Mouse (Mus musculus) heart, postnatal 0 days (tissue): ENCODE results near the gene Pard3. TPM values are rescaled to one million over a fixed set of nuclear protein-coding genes. Genes with fewer than 3 reads are reported as not detected.

Experiments used
- ATAC-seq: fragments of 200-750 bp; cut with Nextera tagmentation; 2 replicates; pipeline ENCODE4 v1.8.0; 2017; ENCODE audit warnings: low read depth, moderate number of reproducible peaks, moderate library complexity; ENCODE audit not compliant: insufficient read depth
- DNase-seq: peaks from one replicate; pipeline ENCODE4 v3.0.0-alpha.2; 2016; ENCODE audit warnings: low spot score
- H3K27ac ChIP-seq: fragments of 300-500 bp; sonication (generic); 2 replicates; pipeline ENCODE4 v1.5.1; 2014; ENCODE audit warnings: low read depth, mild to moderate bottlenecking
- H3K27me3 ChIP-seq: fragments of 300-500 bp; sonication (generic); 2 replicates; pipeline ENCODE4 v1.6.1; 2014; ENCODE audit warnings: low read length, mixed read lengths; ENCODE audit not compliant: control insufficient read depth, insufficient read depth
- H3K36me3 ChIP-seq: fragments of 300-500 bp; sonication (generic); replicated peaks from 2 replicates; pipeline ENCODE4 v1.6.1; 2014; ENCODE audit warnings: low read length, mixed read lengths; ENCODE audit not compliant: control insufficient read depth, insufficient read depth
- H3K4me1 ChIP-seq: fragments of 300-500 bp; sonication (generic); 2 replicates; pipeline ENCODE4 v1.6.1; 2014; ENCODE audit warnings: antibody characterized with exemption; ENCODE audit not compliant: control insufficient read depth, insufficient read depth
- H3K4me2 ChIP-seq: fragments of 300-500 bp; sonication (generic); 2 replicates; pipeline ENCODE4 v1.6.1; 2014; ENCODE audit warnings: low read depth, mild to moderate bottlenecking, low read length, moderate library complexity
- H3K4me3 ChIP-seq: fragments of 300-500 bp; sonication (generic); 2 replicates; pipeline ENCODE4 v1.5.1; 2014; ENCODE audit warnings: low read depth, low read length
- H3K9ac ChIP-seq: fragments of 300-500 bp; sonication (generic); replicated peaks from 2 replicates; pipeline ENCODE4 v1.6.1; 2014; ENCODE audit warnings: low read depth, low read length, mixed read lengths
- H3K9me3 ChIP-seq: fragments of 300-500 bp; sonication (generic); replicated peaks from 2 replicates; pipeline ENCODE4 v1.6.1; 2016; ENCODE audit warnings: low read length; ENCODE audit not compliant: control insufficient read depth
- CTCF ChIP-seq: IDR thresholded peaks from 2 replicates; pipeline ENCODE4 v1.5.1; 2016; ENCODE audit warnings: antibody characterized with exemption, control low read depth, low read depth
- EP300 ChIP-seq: IDR thresholded peaks from 2 replicates; pipeline ENCODE4 v1.6.1; 2016; ENCODE audit warnings: antibody characterized with exemption, low read depth
- WGBS: fragments of 180-500 bp; shearing (Covaris S2); extraction: QIAGEN DNeasy Blood & Tissue Kit; methylation state at CpG from one replicate; pipeline ENCODE4 v1.1.7; 2014; 5-methylcytosine and 5-hydroxymethylcytosine counted together
- polyA plus RNA-seq: library from polyadenylated mRNA; unstranded; fragments of >200 nt; fragmentation: Nextera tagmentation; extraction: Ambion mirVana; gene quantifications from 2 replicates; pipeline ENCODE4 v1.2.1, GENCODE M21; 2015
- total RNA-seq: library from RNA; depleted of rRNA; stranded (reverse); fragments of >200 nt; gene quantifications from 2 replicates; pipeline ENCODE4 v1.2.3, GENCODE M21; 2014; ENCODE audit warnings: low replicate concordance

Pard3 gene
- total and polyA plus RNA-seq, 2 experiments from 2014 or later: 9.2 to 13.8 TPM

- 72% methylated on average over 4 of the region's 4 CpGs for WGBS
- H3K9me3 ChIP-seq: no peaks in the 10 kb centered on the region
- no peak overlapping the region for H3K4me3 ChIP-seq
- ATAC-seq: no peak
- DNase-seq: no peak
- no peaks in the 10 kb centered on the region for H3K27me3 ChIP-seq
- no peaks in the 10 kb centered on the region for H3K36me3 ChIP-seq
- no peak overlapping the region for H3K27ac ChIP-seq
- no peak overlapping the region for H3K9ac ChIP-seq
- TF ChIP-seq EP300: no peak
- no peak for TF ChIP-seq CTCF
- H3K4me1 ChIP-seq: no peaks in the 10 kb centered on the region
- no peak overlapping the region for H3K4me2 ChIP-seq
These were observed 448.9 kb downstream of the Pard3 start for GRCm38 (mm10) chr8:127512580-127512979.

GRCm38 (mm10) chr8:127514810-127515735 lies 451.4 kb downstream of the Pard3 start:
- 51% methylated on average over 7 of the region's 7 CpGs for WGBS
- no peaks in the 10 kb centered on the region for H3K36me3 ChIP-seq
- no peak overlapping the region for H3K9ac ChIP-seq
- ATAC-seq (no peak), DNase-seq (no peak)
- no peaks in the 10 kb centered on the region for H3K9me3 ChIP-seq
- no peak overlapping the region for H3K4me3 ChIP-seq
- H3K4me1 ChIP-seq: no peaks in the 10 kb centered on the region
- H3K4me2 ChIP-seq: no peak overlapping the region
- no peaks in the 10 kb centered on the region for H3K27me3 ChIP-seq
- no peak for TF ChIP-seq CTCF
- no peak for TF ChIP-seq EP300
- H3K27ac ChIP-seq: no peak overlapping the region

- DNase-seq: no peak
- H3K9me3 ChIP-seq: no peaks in the 10 kb centered on the region
- TF ChIP-seq EP300: no peak
- no peak overlapping the region for H3K27ac ChIP-seq
- H3K4me3 ChIP-seq: no peak overlapping the region
- no peak; the same call in 1 of the 2 replicates for ATAC-seq
- H3K36me3 ChIP-seq: no peaks in the 10 kb centered on the region
- no peak overlapping the region for H3K4me2 ChIP-seq
- no peak overlapping the region for H3K9ac ChIP-seq
- H3K27me3 ChIP-seq: no peaks in the 10 kb centered on the region
- WGBS: 53% methylated on average over 2 of the region's 2 CpGs
- no peaks in the 10 kb centered on the region for H3K4me1 ChIP-seq
These were observed 452.4 kb downstream of the Pard3 start for GRCm38 (mm10) chr8:127516043-127516442.

- Histone ChIP-seq H3K36me3 (no peaks in the 10 kb centered on the region), H3K9ac (no peak overlapping the region), H3K4me3 (no peak overlapping the region), H3K4me1 (no peaks in the 10 kb centered on the region), H3K27ac (no peak overlapping the region), H3K27me3 (no peaks in the 10 kb centered on the region), H3K9me3 (no peaks in the 10 kb centered on the region), H3K4me2 (no peak overlapping the region)
- DNase-seq (no peak), ATAC-seq (no peak)
- 78% methylated on average over 4 of the region's 4 CpGs for WGBS
- TF ChIP-seq EP300: no peak
- no peak for TF ChIP-seq CTCF
These were observed 462.0 kb downstream of the Pard3 start for GRCm38 (mm10) chr8:127525673-127526072.

- Histone ChIP-seq H3K27me3 (no peaks in the 10 kb centered on the region), H3K9me3 (no peaks in the 10 kb centered on the region), H3K4me2 (no peak overlapping the region), H3K9ac (no peak overlapping the region), H3K27ac (no peak overlapping the region), H3K4me1 (no peaks in the 10 kb centered on the region), H3K36me3 (no peaks in the 10 kb centered on the region), H3K4me3 (no peak overlapping the region)
- TF ChIP-seq CTCF (no peak), EP300 (no peak)
- whole genome bisulfite sequencing: 97% methylated on average over 2 of the region's 2 CpGs
- no peak for DNase-seq
- no peak; the same call in 1 of the 2 replicates for ATAC-seq
These were observed 464.6 kb downstream of the Pard3 start for GRCm38 (mm10) chr8:127528315-127528714.
